Mouse (Mus musculus) heart, postnatal 10 days (tissue): ENCODE measurements around the gene Prg3. TPM values are rescaled to one million over a fixed set of nuclear protein-coding genes. Genes with fewer than 3 reads are reported as not detected.

Experiments
- DNase-seq, 2 experiments: peaks; one replicate each; pipeline ENCODE4 v3.0.0; 2021
- intact Hi-C: fragments of 180-260 bp; cut with DNase I; formaldehyde crosslinking; loops from one replicate; pipeline ENCODE4 v1.15.1; 2025
- total RNA-seq, 2 experiments: library from RNA; stranded (reverse); gene quantifications; 2 replicates each; pipeline ENCODE4 v1.2.3; 2021

Gene Prg3
- total RNA-seq, 2 experiments from 2014 or later, result not detected

DNA sequence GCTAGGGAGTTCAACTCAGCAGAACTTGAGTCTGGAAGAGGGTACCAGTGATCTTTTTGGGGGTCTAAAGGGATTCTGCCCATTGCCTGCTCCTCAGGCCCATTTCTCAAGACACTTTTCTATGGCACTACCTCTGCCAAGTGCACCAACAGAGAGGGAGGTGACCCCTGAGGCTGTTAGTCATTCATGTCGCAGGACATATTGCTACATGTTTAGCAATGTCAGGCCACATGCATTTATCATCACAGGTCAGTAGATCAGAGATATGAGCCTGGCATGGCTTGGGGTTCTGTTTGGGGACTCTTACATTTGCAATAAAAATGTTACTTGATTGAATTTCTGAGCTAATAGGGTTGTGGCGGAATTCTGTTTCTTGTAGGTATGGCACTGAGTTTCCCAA is 12.4 kb upstream of the Prg3 start:
- DNase-seq, result no peak
- intact Hi-C loops, result no loop called here

DNA sequence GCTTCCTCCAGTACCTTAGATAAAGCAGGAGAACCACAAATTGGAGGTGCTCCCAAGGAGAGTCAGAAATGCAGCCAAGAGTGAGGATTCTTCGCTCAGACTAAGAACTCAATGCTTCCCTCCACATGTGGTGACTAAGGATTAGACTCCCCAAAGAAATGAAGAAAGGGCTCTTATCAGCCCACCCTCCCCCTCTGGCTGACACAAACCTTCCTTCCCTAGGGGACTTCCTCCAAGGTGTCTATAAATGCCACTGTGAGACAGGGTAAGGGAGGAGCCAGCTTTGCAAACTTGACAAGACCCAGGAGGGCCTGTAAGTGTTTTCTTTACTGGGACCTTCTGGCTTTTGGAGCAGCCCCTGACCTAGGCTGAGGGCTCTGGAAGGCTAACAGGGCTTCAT is 7.8 kb upstream of the Prg3 start, which contains the start of gene Prg2:
Gene Prg2, plus strand, starts transcription at position 274 of the 400 bp plus-strand sequence.
- intact Hi-C loops, result no loop called here
- no peak for DNase-seq

DNA sequence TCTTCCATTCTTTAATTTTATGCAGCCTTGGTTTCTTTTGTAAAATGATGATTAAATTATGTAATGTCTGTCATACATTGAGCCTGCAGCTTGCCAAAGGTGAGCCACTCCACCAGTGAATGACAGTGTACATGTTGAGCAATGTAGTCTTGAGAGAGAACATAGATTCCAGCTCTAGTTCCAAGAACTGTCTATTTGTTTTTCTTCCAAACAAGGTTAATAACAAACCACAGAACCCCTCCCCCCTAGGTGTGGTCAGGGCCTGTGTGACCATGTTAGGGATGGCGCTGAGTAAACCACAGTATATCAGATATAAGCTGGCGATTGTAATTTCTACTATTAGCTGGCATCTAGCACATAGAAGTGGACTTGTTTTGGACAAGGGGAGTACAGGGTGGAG is 8.4 kb downstream of the Prg3 start:
- intact Hi-C loops, result no loop called here
- DNase-seq, result no peak

DNA sequence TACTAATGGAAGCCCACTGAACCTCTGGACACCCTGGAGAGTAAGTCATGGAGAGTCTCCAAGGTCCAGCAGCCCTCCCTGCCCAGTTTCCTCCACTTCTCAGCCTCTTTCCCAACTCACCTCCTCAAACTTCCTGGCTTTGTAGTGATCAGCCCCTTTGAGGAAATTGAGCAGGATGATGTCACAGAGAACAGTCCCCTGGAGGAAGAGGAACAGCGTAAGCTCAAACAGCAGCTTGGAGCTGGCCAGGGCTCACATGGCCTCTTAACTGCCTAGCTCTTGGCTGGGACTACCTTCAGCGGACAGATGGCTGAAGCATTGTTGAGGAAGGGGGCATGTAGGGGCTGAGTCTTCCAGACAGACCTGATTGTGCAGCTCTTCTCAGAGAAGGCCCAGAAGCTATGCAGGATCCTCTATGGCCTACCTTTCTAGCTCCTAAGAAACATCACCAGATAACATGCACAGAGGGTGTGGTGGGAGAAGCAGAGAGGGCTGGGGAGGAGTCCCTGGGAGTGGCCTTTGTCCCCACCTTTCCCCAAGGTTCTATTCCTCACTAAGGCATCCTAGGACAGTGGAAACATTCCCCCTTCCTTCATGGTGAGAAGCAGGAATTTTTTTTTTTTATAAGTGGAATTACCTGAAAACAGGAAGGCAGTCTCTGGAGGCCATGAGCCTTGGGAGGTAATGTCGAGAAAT is 11.6 kb downstream of the Prg3 start:
- DNase-seq, result peak; percentile 40
- intact Hi-C loops, result loop anchor here (10.0 kb wide), 1 partner anchor 165 kb away; the partner anchor contains the start of gene Slc43a1

DNA sequence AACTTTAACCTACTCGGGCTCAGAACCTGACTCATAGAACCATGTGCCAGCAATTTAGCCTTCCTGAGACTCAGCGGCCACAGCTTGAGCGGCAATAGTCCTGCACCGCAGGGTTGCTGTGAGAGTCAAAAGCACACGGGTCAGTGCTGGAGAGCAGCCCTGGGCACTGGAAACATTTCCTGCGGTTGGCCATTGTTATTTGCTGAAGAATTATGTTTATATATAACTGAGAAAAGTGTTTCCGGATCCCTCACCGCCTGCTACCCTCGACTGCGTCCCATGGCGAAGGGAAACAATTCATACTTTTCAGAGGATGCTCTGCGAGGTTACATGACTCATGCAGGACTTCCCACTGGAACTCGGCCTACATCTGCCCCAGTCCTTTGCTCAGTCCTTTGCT is 13.5 kb downstream of the Prg3 start:
- intact Hi-C loops, result loop anchor here (10.0 kb wide), 1 partner anchor 167 kb away; the partner anchor contains the start of gene Slc43a1
- peak in 1 of 2 experiments; percentile 29 for DNase-seq

DNA sequence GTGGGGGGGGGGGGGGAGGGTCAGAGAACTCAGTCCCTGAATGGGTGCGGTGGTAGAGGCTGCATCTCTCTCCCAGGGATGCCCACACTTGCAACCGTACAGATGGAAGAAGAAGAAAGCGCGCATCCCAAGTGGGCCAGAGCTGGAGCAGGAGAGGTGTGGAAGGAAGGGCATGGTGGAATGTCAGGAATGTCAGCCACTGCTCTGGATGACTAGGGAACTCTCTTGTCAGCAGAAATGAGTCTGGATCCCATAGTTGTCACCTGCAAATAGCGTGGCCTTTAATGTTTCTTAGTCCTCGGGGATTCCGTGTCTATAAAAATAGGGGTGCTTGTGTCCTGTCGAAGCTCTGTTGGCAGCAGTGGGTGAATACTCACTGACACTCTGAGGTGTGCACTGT is 14.6 kb downstream of the Prg3 start:
- no peak for DNase-seq
- intact Hi-C loops, result loop anchor here (10.0 kb wide), 1 partner anchor 168 kb away; the partner anchor contains the start of gene Slc43a1

DNA sequence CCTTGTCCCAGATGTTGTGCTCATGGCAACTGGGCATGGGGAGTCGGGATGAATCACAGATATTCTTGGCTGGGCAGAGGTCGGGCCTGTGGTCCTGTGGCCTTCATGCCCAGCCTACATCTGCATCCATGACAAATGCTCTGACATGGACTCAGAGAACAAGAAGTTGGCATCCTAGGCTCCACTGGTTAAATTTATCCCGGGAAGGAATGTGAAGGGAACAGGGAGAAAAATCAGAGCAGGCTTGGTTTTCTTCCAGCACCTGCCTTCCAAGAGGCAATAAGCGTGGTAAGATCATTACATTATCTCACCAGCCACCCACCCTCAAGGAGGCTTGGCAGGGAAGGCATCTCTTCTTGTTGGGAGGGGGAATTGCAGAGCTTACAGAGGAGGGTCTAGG is 16.3 kb downstream of the Prg3 start:
- intact Hi-C loops, result loop anchor here (10.0 kb wide), 1 partner anchor 170 kb away; the partner anchor contains the start of gene Slc43a1
- DNase-seq, result no peak

DNA sequence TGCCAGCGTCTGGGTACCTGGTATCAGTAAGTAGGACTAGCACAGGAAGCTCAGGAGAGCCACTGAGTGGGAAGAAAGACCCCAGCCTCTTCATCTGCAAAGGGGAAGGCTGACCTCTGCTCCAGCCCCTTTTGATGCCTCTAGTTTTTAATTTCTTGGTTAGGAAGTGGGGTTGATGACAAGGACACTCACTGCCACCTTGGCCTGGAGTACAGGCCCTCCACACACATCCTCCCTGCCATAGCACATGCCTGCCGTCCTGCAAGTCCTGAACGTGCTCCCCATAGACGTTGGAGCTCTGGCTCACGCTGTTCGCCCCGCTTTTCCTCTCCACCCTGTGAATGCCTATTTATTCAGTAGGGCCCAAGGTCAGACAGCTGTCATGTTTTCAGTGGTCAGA is 18.6 kb downstream of the Prg3 start:
- intact Hi-C loops, result loop anchor here (5.0 to 10.0 kb wide), 2 partner anchors 139 to 172 kb away; partner anchors contain the start of gene Slc43a1
- no peak for DNase-seq

DNA sequence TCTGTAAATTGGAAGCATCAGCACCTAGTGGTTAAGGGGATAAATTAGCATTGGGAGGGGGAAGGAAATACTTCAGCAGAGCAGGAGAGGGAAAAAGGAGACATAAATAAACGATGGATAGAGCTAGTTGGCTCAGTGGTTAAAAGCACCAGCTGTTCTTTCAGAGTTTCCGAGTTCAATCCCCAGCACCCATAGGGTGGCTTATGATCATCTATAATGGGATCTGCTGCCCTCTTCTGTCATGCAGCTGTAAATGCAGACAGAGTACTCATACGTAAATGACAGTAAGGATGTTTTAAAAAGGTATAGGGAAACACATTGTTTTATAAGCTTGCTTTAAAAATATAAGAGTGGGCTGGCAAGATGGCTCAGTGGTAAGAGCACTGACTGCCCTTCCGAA is 19.7 kb downstream of the Prg3 start:
- DNase-seq, result peak; percentile 31 to 52
- intact Hi-C loops, result loop anchor here (1.0 to 10.0 kb wide), 3 partner anchors 51 to 173 kb away; partner anchors contain the start of gene Slc43a1

DNA sequence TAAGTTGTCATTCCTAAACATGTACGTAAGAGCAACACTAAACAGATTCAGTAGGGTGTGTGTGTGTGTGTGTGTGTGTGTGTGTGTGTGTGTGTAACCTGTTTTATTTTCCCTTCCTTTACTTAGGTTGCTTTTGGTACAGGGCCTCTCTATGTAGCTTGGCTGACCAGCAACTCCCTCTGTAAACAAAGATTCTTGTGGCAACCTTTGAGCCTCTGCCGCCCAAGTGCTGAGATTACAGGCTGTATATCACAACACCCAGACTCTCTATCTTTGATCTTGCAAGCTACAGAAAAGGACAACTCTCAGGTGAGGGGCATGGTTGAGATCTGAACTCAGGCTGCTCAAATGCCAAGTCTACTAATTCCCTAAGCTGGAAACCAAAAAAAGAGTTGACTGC is 21.2 kb downstream of the Prg3 start:
- DNase-seq, result no peak
- intact Hi-C loops, result loop anchor here (5.0 to 10.0 kb wide), 2 partner anchors 142 to 174 kb away; partner anchors contain the start of gene Slc43a1

DNA sequence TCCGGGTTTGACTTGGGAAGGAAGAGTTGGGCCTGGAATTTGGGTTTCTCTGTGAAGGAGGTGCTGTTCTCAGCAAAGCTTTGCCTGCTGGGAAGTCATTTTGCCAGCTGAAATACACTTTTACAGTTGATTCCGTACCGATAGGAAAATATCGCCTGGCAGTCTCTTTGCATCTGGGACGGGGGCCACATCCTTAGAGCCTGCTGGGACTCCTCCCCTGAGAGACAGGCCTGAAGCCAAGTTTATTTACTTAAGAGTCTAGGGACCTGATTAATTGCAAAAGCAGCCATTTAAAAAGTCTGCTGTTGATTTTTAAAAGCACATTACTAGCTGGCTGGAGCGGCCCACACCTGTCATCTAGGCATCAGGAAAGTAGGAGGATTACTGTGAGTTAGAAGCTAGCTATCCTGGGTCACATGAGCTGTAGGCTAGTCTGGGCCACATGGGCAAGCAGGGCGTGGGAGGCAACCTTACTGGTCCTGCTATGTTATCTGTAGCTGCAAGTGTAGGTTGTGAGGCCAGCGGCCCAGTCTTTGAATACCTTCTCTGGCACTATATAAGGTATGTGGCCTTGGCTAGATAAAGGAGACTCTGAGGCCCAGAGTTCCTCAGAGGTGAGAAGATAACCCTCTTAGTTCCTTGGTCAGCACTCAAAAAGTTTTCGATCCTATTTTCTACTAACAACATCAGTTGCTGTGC is 24.0 kb downstream of the Prg3 start:
- DNase-seq, result peak; percentile 22 to 38
- intact Hi-C loops, result loop anchor here (2.0 kb wide), 1 partner anchor 121 kb away; no protein-coding TSS in a partner anchor

DNA sequence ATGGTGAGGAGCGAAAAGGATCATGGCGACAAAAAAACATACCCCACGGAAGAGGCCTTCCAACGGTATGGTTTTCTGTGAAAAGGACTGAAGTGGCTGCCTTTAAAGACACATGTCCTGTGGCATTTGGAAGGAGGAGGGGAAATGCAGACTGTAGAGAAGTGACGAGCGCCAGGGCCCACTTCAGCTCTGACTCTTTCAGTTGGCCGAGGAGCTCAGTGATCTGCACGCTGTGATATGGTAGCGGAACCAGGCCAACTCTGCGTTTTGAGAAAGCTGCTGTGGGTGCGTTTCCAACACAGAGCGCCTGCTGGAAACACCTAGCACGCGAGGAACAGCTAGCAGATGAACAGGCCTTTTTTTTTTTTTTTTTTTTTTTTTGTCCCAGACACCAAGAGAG is 24.7 kb downstream of the Prg3 start:
- intact Hi-C loops, result no loop called here
- peak; percentile 24 to 34 for DNase-seq

DNA sequence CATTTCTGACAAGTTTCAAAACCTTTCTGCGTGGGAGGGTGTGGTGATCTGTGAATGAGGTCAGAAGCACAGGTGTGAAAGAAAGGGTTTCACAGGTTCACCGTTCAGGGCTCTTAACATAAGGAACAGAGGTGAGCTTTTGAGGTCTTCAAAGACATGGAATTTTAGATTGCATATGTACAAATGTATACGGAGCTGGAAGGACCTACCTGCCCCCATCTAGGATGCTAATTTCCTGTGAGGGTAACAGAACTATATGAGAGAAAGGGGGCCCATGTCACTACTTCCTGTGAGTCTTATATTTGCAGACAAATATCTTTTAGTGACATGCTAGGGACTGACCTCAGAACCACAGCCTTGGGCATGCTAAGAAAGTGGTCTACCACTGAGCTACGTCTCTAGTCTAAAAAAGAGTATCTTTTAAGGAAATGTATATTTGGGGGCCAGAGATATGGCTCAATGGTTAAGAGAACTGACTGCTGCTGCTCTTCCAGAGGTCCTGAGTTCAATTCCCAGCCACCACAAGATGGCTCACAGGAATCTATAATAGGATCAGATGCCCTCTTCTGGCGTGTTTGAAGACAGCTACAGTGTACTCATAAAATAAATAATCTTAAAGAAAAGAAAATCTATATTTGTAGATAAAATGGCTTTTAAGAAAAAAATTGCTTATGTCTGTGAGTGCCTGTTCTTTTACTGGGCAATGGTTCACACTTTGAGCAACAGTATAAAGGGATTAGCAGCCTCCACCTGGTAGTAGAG is 26.0 kb downstream of the Prg3 start:
- intact Hi-C loops, result no loop called here

DNA sequence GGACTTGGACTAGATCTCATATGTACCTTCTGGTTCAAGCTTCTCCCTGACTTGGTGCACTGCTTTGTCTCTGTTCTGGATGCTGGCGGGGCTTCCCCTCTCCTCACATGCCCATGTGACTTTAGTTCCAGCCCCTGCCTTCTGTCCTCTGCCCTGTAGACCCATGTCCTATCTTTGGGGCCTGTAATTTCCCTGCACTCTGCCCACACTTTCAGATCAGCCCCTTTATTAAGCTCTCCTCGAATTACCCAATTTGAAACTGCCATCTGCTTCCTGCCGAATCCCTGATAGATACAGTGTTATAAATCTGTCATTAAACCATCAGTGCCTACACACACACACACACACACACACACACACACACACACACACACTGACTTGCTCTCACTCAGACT is 26.6 kb downstream of the Prg3 start:
- intact Hi-C loops, result no loop called here

More for the DNA sequence above, 26.0 kb downstream of the Prg3 start:
- no peak for DNase-seq

DNA sequence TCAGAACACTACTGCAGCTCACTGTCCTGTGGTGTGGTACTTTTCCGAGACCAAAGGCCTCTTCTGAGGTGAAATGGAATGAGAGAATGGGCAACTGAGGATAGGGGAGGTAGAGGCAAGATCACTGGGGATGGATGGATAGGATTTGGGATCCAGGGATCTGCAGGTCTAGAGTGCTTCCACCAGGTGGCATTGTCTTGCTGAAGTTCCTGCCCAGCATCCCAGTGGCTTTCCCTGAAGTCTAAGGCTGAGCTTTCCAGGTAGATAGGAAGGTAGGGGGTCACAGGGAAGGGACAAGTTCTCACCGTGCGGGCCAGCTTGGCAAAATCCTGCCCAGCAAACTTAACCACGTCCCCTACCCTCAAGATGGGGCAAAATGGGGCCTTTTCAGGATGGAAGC is 34.0 kb downstream of the Prg3 start:
- peak; percentile 31 to 44 for DNase-seq
- intact Hi-C loops, result loop anchor here (2.0 kb wide), 2 partner anchors 225 to 539 kb away; no protein-coding TSS in a partner anchor

More for the DNA sequence above, 26.6 kb downstream of the Prg3 start:
- no peak for DNase-seq

DNA sequence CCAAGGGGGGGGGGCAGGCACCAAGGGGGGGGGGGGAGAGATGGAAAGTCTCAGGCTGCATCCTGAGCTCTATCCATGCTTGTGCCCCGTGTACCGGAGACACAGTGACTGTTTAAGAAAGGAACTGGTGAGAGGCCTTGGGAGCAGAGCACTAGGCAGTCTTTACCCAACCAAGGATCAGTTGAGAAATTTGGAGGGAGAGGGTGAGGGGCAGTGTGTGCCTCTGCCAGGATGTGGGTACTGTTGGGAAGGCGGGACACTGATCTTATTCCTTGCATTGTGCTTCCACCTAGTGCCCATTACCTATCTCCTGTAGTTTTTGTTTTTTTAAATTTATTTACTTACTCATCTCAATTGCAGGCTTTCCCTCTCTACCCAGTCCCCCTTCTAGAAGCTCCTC is 38.2 kb downstream of the Prg3 start:
- intact Hi-C loops, result no loop called here
- no peak for DNase-seq

DNA sequence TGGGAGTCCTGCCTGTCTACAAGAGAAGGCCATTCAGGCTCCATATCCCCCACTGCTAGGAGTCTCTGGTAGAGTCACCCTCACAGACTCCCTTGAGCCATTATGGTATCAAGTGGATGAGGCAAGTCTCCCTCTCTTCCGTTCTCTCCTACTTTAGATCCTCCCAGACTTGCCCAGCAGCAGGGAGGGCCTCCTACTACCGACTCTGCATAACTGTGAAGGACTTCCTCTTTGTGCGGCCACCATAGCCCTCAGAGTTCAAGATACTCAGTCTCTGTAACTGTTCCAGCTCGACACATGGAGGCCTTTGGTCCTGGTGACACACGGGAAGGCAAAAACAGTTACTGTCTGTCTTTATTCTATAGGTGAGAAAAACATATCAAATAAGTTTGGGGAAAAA is 39.3 kb downstream of the Prg3 start:
- intact Hi-C loops, result no loop called here

DNA sequence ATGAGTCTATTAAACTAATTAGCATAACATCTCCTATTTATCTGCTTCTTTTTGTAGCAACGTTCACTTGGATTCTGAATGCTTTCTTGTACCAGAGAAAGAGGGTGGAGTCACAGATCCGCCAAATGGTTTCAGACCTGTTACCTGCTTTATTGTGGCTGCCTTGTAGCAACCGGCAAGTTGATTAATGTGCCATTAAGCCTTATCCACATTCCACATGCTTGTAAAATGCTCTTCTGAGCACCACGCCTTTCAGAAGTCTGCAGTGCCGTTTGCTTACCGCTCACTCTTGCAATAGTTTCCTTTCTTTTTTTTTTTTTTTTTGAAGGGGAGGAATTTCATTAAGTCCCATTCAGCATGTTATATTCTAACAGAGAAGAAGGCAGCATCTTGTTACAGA is 41.9 kb downstream of the Prg3 start:
- no peak for DNase-seq
- intact Hi-C loops, result no loop called here

More for the DNA sequence above, 39.3 kb downstream of the Prg3 start:
- no peak for DNase-seq

DNA sequence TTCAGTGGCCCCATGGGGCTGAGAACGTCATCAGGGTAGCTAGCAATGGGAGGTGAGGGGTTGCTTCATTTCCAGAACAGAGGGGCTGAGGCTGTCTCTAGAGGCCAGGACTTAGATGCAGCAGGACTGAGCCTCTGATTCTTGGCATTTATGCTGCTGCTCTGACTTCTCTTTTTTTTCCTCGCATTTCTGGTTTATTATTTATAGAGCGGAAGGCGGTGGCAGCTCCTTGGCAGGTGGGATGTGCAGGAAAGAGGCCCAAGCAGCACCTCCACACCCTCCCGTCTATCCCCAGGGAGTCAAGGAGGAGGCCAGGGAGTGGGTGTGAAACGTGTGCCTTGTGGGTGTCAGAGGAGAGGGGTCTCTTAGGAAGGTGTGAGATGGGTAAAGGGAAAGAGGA is 43.0 kb downstream of the Prg3 start:
- intact Hi-C loops, result no loop called here
- no peak for DNase-seq

DNA sequence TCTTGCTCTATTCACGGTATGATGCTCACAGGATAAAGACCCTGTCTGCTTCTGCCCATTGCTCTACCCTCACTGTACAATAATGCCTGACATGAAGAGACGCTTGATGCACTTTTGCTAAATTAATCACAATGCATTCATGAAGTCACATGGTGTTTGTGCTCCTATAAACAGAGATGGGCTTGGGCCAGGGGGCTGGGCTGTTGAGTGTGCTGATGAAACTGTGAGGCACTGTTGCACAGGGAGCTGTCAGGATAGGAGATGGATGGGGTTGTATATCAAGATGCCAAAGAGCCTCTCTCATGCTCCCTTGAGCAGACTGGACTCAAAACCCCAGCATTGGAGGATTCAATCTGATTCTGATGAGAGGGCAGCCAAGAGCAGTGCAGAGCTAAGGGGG is 45.1 kb downstream of the Prg3 start:
- intact Hi-C loops, result no loop called here
- no peak for DNase-seq

DNA sequence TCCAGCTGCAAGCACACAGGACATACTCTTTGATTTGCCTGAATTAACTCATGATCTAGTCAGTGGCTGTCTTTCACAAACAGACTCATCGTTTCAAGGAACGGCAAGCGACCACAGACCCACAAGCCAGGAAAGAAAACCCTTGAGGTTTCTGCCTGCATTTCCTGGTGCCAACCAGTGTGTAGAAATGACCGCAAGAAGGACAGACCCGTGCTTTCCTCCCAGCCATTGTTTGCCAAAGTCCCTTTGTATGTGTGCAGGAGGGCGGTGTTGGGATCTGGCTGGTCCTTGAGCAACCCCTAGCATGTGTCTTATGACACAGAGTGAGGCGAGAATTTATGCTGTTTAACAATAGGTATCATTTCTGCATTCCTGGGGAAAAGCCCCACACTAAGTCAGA is 46.2 kb downstream of the Prg3 start:
- no peak for DNase-seq
- intact Hi-C loops, result no loop called here
